Mouse (Mus musculus) heart, embryonic 15.5 days (tissue): ENCODE data around the gene Rrp9. TPM values are rescaled to one million over a fixed set of nuclear protein-coding genes. Genes with fewer than 3 reads are reported as not detected.

Experiments
- ATAC-seq: fragments of 200-750 bp; cut with Nextera tagmentation; replicated peaks from 2 replicates; pipeline ENCODE4 v1.8.0; 2017; ENCODE audit warnings: low read depth, moderate TSS enrichment; ENCODE audit not compliant: insufficient number of reproducible peaks, insufficient read depth, low FRiP score
- H3K27ac ChIP-seq: fragments of 300-500 bp; sonication (generic); 2 replicates; pipeline ENCODE4 v1.5.1; 2015; ENCODE audit warnings: mild to moderate bottlenecking, inconsistent platforms
- H3K27me3 ChIP-seq: fragments of 300-500 bp; sonication (generic); 2 replicates; pipeline ENCODE4 v1.6.1; 2015; ENCODE audit warnings: inconsistent platforms
- H3K36me3 ChIP-seq: fragments of 300-500 bp; sonication (generic); 2 replicates; pipeline ENCODE4 v1.6.1; 2015; ENCODE audit warnings: mild to moderate bottlenecking, inconsistent platforms
- H3K4me1 ChIP-seq: fragments of 300-500 bp; sonication (generic); replicated peaks from 2 replicates; pipeline ENCODE4 v1.6.1; 2015; ENCODE audit warnings: inconsistent platforms
- H3K4me2 ChIP-seq: fragments of 300-500 bp; sonication (generic); 2 replicates; pipeline ENCODE4 v1.6.1; 2015; ENCODE audit warnings: inconsistent platforms, mild to moderate bottlenecking, moderate library complexity
- H3K4me3 ChIP-seq: fragments of 300-500 bp; sonication (generic); 2 replicates; pipeline ENCODE4 v1.5.1; 2015; ENCODE audit warnings: mild to moderate bottlenecking, inconsistent platforms
- H3K9ac ChIP-seq: fragments of 300-500 bp; sonication (generic); 2 replicates; pipeline ENCODE4 v1.6.1; 2015; ENCODE audit warnings: mild to moderate bottlenecking, inconsistent platforms
- H3K9me3 ChIP-seq: fragments of 300-500 bp; sonication (generic); replicated peaks from 2 replicates; pipeline ENCODE4 v1.6.1; 2016; ENCODE audit warnings: inconsistent platforms
- WGBS: fragments of 180-500 bp; shearing (Covaris S2); methylation state at CpG from one replicate; pipeline ENCODE4 v1.1.7; 2015; ENCODE audit warnings: mixed read lengths; 5-methylcytosine and 5-hydroxymethylcytosine counted together
- polyA plus RNA-seq: library from polyadenylated mRNA; unstranded; fragments of >200 nt; fragmentation: Nextera tagmentation; extraction: Ambion mirVana; gene quantifications from 2 replicates; pipeline ENCODE4 v1.2.1, GENCODE M21; 2015

Rrp9 gene
- polyA plus RNA-seq, 1 experiment from 2014 or later: 24.9 TPM

DNA sequence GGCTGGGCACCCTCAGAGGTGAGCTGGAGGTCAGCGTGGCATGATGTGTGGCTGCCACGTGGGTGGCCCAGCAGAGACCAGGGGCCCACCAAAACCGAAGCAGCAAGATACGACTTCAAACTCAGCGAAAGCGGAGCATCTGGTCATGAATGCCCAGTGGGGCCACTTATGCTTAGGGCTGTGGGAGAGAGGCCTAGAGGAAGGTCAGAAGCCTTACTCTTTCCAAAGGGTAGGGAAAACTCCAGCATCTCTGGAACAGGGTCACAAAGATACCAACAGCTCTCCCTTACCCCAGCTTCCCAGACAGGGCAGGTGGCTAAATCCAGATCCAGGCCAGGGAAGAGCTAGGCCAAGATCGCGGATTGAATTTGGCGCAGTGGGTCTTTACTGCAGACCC lies 18.6 kb upstream of the Rrp9 start:
- Histone ChIP-seq H3K36me3 (peaks cover 20% of the 10 kb centered on the region), H3K27ac (peak overlapping the region; percentile 62), H3K4me1 (peaks cover 62% of the 10 kb centered on the region), H3K4me2 (peak overlapping the region; percentile 95), H3K27me3 (no peaks in the 10 kb centered on the region), H3K4me3 (0 out of 2 replicates have a peak overlapping the region, but pooled peaks have one; percentile 4), H3K9ac (peak overlapping the region; percentile 32; the same call in 1 of the 2 replicates), H3K9me3 (no peaks in the 10 kb centered on the region)
- WGBS: 52% methylated on average over 9 of the region's 9 CpGs
- no peak for ATAC-seq

GRCm38 (mm10) chr9:106457920-106458319 lies 17.8 kb upstream of the Rrp9 start:
- H3K27me3 ChIP-seq: no peaks in the 10 kb centered on the region
- 65% methylated on average over 5 of the region's 5 CpGs for WGBS
- ATAC-seq: no peak

DNA sequence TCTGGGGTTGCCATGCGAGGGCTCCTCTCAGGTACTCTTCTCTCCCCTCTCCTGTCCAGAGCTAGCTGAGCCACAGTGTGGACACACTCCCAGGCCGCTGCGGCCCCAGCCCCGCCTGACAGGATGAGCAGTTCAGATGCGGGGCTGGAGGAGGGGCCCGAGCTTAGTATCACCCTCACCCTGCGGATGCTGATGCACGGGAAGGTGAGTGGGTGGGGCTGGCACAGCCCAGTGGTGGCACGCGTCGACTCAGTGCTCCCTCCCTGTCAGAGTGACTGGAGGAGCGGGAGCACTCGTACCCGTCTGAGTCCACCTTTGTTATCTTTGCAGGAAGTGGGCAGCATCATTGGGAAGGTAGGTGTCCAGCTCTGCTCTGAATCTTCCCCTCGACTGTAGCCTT lies 15.8 kb upstream of the Rrp9 start:
- Histone ChIP-seq H3K4me3 (no peak overlapping the region), H3K9me3 (no peaks in the 10 kb centered on the region), H3K27me3 (peaks cover 10% of the 10 kb centered on the region; the same call in 1 of the 2 replicates), H3K9ac (no peak overlapping the region), H3K36me3 (peaks cover 35% of the 10 kb centered on the region), H3K4me2 (no peak overlapping the region), H3K27ac (no peak overlapping the region), H3K4me1 (peaks cover 48% of the 10 kb centered on the region)
- no peak for ATAC-seq
- 64% methylated on average over 15 of the region's 15 CpGs for WGBS

More at GRCm38 (mm10) chr9:106457920-106458319, 17.8 kb upstream of the Rrp9 start:
- no peak overlapping the region for H3K4me3 ChIP-seq
- H3K4me2 ChIP-seq: no peak overlapping the region
- H3K27ac ChIP-seq: 0 out of 2 replicates have a peak overlapping the region, but pooled peaks have one; percentile 62
- H3K9ac ChIP-seq: no peak overlapping the region
- no peaks in the 10 kb centered on the region for H3K9me3 ChIP-seq
- H3K4me1 ChIP-seq: peaks cover 55% of the 10 kb centered on the region
- H3K36me3 ChIP-seq: peaks cover 24% of the 10 kb centered on the region

DNA sequence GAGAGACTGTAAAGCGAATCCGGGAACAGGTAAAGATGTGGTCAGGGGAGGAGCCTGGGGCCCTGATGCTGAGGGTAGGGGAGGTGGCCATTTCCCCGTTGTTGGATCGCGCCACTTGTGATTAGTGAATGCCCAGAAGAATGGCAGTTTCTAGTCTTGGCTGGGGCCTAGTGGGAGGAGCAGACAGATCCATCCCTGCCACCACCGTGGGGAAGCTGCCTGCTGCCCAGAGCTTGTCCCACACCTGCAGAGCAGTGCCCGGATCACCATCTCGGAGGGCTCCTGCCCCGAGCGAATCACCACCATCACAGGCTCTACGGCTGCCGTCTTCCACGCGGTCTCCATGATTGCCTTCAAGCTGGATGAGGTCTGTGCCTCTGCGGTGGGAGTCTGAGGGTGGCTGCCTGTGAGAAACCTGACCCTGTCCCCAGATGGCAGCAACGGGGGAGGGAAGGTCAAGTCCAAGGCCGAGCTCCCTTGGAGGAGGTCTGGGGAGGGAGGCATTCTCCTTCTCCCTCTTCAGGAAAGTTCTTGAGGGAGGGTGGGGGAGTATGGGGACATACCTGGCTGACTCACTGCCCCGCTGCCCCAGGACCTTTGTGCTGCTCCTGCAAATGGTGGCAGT lies 15.2 kb upstream of the Rrp9 start:
- Histone ChIP-seq H3K4me2 (no peak overlapping the region), H3K4me1 (peaks cover 48% of the 10 kb centered on the region), H3K9ac (no peak overlapping the region), H3K27ac (no peak overlapping the region), H3K36me3 (peaks cover 35% of the 10 kb centered on the region), H3K9me3 (no peaks in the 10 kb centered on the region), H3K4me3 (no peak overlapping the region), H3K27me3 (peaks cover 10% of the 10 kb centered on the region; the same call in 1 of the 2 replicates)
- WGBS: 76% methylated on average over 18 of the region's 18 CpGs
- no peak for ATAC-seq

- Histone ChIP-seq H3K27ac (no peak overlapping the region), H3K4me2 (no peak overlapping the region), H3K36me3 (peaks cover 35% of the 10 kb centered on the region), H3K9ac (no peak overlapping the region), H3K9me3 (no peaks in the 10 kb centered on the region), H3K27me3 (peaks cover 13% of the 10 kb centered on the region; the same call in 1 of the 2 replicates), H3K4me3 (no peak overlapping the region), H3K4me1 (peaks cover 48% of the 10 kb centered on the region)
- 87% methylated on average over 9 of the region's 9 CpGs for WGBS
- no peak for ATAC-seq
Measured at GRCm38 (mm10) chr9:106461026-106461415, 14.7 kb upstream of the Rrp9 start.

DNA sequence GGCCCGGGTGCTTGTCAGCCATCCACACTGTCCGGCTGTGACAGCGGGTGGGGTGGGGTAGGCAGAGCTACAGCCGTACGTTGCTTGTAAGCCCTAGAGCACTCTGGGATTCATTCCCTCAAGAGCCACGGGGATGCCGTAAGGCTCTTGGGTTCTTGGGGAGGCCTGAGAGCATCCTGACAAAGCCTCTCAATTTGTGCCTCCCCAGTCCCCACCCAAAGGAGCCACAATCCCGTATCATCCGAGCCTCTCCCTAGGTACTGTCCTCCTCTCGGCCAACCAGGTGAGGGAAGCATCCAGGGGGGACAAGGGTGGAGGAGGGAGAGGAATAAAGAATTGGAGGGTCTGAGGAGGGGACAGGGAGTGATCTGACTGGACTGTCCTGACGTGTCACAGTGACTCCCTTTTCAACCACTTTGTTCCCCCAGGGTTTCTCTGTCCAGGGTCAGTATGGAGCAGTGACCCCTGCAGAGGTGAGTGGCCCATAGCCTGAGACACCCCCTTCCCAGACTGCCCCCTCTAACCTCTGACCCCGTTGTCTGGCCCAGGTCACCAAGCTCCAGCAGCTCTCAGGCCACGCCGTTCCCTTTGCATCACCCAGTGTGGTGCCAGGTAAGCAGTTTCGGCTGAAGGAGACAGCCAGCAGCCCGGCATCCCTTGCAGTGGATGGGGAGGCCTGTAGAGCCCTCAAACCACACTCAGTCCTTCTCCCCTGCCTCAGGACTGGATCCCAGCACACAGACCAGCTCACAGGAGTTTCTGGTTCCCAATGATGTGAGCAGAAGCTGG lies 13.9 kb upstream of the Rrp9 start:
- H3K27ac ChIP-seq: no peak overlapping the region
- H3K27me3 ChIP-seq: peaks cover 15% of the 10 kb centered on the region; the same call in 1 of the 2 replicates
- H3K9ac ChIP-seq: no peak overlapping the region
- peaks cover 35% of the 10 kb centered on the region for H3K36me3 ChIP-seq
- peaks cover 40% of the 10 kb centered on the region for H3K4me1 ChIP-seq
- H3K4me3 ChIP-seq: no peak overlapping the region
- no peak for ATAC-seq
- 88% methylated on average over 16 of the region's 16 CpGs for WGBS
- H3K4me2 ChIP-seq: no peak overlapping the region
- H3K9me3 ChIP-seq: no peaks in the 10 kb centered on the region

DNA sequence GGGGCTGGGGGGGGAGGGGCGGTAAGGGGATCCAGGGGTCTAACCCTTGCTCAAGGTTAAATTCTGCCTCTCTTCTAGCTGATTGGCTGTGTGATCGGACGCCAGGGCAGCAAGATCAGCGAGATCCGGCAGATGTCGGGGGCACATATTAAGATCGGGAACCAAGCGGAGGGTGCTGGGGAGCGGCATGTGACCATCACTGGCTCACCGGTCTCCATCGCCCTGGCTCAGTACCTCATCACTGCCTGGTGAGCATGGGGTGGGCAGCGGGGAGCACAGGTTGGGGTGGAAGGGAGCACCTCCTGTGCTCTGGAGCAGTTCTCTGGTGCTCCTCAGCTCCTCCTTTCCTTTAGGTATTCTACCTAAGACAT lies 13.3 kb upstream of the Rrp9 start:
- Histone ChIP-seq H3K4me1 (peaks cover 34% of the 10 kb centered on the region), H3K9ac (no peak overlapping the region), H3K9me3 (no peaks in the 10 kb centered on the region), H3K36me3 (peaks cover 35% of the 10 kb centered on the region), H3K27me3 (peaks cover 17% of the 10 kb centered on the region; the same call in 1 of the 2 replicates), H3K4me2 (no peak overlapping the region), H3K4me3 (no peak overlapping the region), H3K27ac (no peak overlapping the region)
- ATAC-seq: no peak
- 94% methylated on average over 12 of the region's 12 CpGs for WGBS

GRCm38 (mm10) chr9:106463122-106464063 lies 12.4 kb upstream of the Rrp9 start:
- Histone ChIP-seq H3K27ac (no peak overlapping the region), H3K9me3 (no peaks in the 10 kb centered on the region), H3K4me3 (no peak overlapping the region), H3K9ac (no peak overlapping the region), H3K27me3 (peaks cover 17% of the 10 kb centered on the region; the same call in 1 of the 2 replicates), H3K4me2 (no peak overlapping the region), H3K36me3 (peaks cover 35% of the 10 kb centered on the region), H3K4me1 (peaks cover 24% of the 10 kb centered on the region)
- no peak for ATAC-seq
- WGBS: 83% methylated on average over 21 of the region's 21 CpGs

DNA sequence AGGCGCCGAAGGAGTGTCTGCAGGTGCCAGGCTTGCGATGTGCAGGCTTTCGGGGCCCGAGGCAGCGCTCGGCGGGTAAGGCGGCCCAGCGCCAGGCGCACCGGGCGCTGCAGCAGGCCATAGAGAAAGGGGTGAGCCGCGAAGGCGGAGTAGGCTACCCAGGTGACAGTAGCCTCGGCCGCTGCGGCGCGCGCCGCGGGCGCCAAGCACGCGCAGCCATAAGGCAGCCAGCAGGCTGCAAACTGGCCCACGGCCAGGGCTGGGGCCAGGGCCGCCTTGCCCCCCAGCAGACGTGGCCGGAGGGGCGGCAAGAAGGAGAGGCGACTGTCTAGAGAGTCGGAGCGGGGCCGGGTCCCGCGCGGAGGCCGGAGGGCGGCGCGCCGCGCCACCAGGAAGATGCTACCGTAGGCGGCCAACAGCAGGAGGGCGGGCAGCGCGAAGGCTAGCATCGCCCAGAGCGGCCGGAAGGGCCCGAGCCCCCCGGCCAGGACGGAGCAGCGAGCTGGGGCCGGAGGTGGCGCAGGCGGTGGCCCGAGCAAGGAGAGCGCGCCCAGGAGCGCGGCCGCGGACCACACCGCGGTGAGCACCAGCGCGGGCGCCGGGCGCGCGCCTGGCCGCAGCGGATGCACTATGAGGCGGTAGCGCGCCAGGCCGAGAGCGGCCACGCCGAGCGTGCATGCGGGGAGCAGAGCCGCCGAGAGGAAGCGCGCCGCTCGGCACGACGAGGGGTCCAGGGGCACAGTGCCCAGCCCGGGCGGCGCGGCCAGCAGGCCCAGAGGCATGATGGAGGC lies 10.8 kb upstream of the Rrp9 start:
- no peaks in the 10 kb centered on the region for H3K9me3 ChIP-seq
- peaks cover 23% of the 10 kb centered on the region for H3K4me1 ChIP-seq
- peak overlapping the region; percentile 99 for H3K4me2 ChIP-seq
- 2% methylated on average over 99 of the region's 99 CpGs for WGBS
- peak overlapping the region; percentile 58 for H3K9ac ChIP-seq
- H3K27ac ChIP-seq: peak overlapping the region; percentile 41
- H3K36me3 ChIP-seq: peaks cover 33% of the 10 kb centered on the region
- ATAC-seq: peak; percentile 63
- H3K4me3 ChIP-seq: peak overlapping the region; percentile 61
- peaks cover 17% of the 10 kb centered on the region; the same call in 1 of the 2 replicates for H3K27me3 ChIP-seq

- 34% methylated on average over 26 of the region's 26 CpGs for WGBS
- ATAC-seq: no peak
- peak within 1 kb of the TSS; percentile 58 for H3K9ac ChIP-seq
Measured at GRCm38 (mm10) chr9:106465571-106466200, 10.1 kb upstream of the Rrp9 start, which contains the start of gene Gpr62. TSS of gene Gpr62 (minus strand) at chr9:106465938.

More at GRCm38 (mm10) chr9:106465571-106466200, 10.1 kb upstream of the Rrp9 start, which contains the start of gene Gpr62:
- H3K4me3 ChIP-seq: peak within 1 kb of the TSS; percentile 61
- peaks cover 20% of the 10 kb centered on the region for H3K4me1 ChIP-seq
- H3K36me3 ChIP-seq: peaks cover 26% of the 10 kb centered on the region
- H3K4me2 ChIP-seq: peak within 1 kb of the TSS; percentile 99
- H3K9me3 ChIP-seq: no peaks in the 10 kb centered on the region
- peaks cover 17% of the 10 kb centered on the region; the same call in 1 of the 2 replicates for H3K27me3 ChIP-seq
- peak within 1 kb of the TSS; percentile 41 for H3K27ac ChIP-seq
